Mouse (Mus musculus) E14TG2a.4 (cell line): Measurements from ENCODE around the gene Hs3st2.

Experiments
- H3K27me3 ChIP-seq: 2 replicates; pipeline ENCODE4 v1.6.1; 2014; ENCODE audit warnings: low read length, control low read depth; ENCODE audit not compliant: insufficient read depth
- H3K36me3 ChIP-seq: 2 replicates; pipeline ENCODE4 v1.6.1; 2014; ENCODE audit warnings: low read length, control low read depth; ENCODE audit not compliant: insufficient read depth
- H3K4me1 ChIP-seq: replicated peaks from 2 replicates; pipeline ENCODE4 v1.6.1; 2014; ENCODE audit warnings: low read depth, low read length, control low read depth
- H3K4me3 ChIP-seq: replicated peaks from 2 replicates; pipeline ENCODE4 v1.5.1; 2014; ENCODE audit warnings: mild to moderate bottlenecking, low read length
- H3K9me3 ChIP-seq: 2 replicates; pipeline ENCODE4 v1.6.1; 2014; ENCODE audit warnings: low read length, control low read depth
- CTCF ChIP-seq: conservative IDR thresholded peaks from 2 replicates; pipeline ENCODE4 v1.5.1; 2014; ENCODE audit warnings: low read length
- NANOG ChIP-seq: IDR thresholded peaks from 2 replicates; pipeline ENCODE4 v1.6.1; 2014; ENCODE audit warnings: borderline replicate concordance, low read length, mixed read lengths

Hs3st2 gene

DNA sequence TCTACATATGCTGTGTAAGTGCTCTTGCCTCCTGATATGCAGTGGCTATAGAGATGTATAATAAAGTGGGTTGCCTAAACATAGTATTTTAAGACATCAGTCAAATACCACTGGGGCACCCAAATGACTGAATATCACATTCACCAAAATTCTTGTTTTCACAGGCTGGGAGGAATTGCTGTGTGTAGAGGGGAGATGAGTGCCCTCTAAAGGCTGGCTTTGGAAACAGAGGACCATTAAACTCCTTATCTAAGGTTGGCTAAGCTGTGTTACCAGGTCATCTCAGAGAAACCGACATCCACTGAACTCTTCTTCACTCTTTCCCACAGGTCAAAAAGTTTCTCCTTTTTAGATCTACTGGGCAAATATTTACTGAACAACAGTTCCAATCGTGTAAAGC is 150.8 kb downstream of the Hs3st2 start:
- H3K4me1 ChIP-seq = no peaks in the 10 kb centered on the region
- no peaks in the 10 kb centered on the region for H3K36me3 ChIP-seq
- no peak overlapping the region for H3K4me3 ChIP-seq
- H3K9me3 ChIP-seq = peaks cover 14% of the 10 kb centered on the region
- H3K27me3 ChIP-seq = no peaks in the 10 kb centered on the region
- TF ChIP-seq CTCF = 0 out of 2 replicates have a peak, but pooled peaks have one; percentile 2
- no peak for TF ChIP-seq NANOG

DNA sequence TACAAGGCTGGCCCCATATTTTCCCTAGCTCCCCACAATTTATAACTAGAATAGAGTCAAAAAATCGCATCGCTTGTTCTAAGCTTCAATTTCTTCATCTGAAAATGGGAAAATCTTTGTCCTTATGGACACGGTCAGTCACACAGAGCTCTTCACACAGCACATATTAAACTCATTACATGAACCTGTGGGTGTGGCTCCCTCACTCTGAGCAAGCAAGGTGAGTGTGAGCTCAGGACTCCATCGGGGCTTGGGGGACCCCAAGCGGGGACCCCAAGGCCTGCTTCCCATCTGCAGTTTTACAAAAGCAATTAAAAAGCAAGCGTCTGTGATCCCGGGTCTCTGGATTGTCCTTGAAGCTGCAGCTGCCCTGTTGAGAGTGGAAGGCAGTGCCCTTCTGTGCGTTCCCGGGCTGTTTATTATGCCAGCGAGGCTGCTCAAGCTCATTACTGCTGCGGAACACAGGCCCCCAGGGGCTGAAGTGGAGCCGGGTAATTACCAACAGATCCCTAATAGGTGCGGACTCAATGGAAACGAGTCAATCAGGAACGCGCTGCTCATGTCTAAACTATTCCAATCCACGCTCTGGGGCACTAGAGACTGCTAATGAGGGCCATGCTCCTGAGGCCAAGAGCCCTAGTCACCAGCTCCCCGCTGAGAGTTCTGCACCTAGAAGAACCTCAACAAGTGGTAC is 157.8 kb downstream of the Hs3st2 start:
- H3K9me3 ChIP-seq = peaks cover 10% of the 10 kb centered on the region; the same call in 1 of the 2 replicates
- H3K36me3 ChIP-seq = no peaks in the 10 kb centered on the region
- H3K4me1 ChIP-seq = peaks cover 3% of the 10 kb centered on the region; the same call in 1 of the 2 replicates
- TF ChIP-seq CTCF = no peak
- H3K27me3 ChIP-seq = no peaks in the 10 kb centered on the region
- H3K4me3 ChIP-seq = no peak overlapping the region
